Comparison of ENCODE assay signal across 10 mouse cellular contexts in the genomic region with DNA sequence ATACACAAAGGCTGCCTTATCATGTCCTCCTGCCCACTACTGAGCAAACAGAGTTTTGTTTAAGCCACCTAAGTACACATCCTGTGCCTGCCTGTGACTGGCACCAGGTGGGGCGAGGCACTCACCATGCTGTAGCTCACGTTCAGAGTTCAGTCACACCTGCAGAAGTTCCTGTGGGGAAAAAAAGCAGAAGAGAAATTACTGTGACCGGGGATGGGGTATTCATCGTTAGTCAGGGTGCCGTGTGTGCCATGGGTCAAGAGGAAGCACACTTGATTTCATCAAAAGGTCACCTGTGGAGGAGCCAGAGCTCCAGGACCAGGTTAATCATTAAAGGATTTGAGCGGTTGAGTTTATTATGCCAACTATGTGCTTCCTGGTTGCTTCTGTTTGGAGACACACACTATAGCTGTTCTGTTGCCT. TPM values are rescaled to one million over a fixed set of nuclear protein-coding genes. Genes with fewer than 3 reads are reported as not detected.
A peak's percentile ranks its signal among the peaks of the same experiment; 100 is the strongest.
DNase-seq lines count a peak whose midpoint lies in the region; ATAC-seq lines count a peak whose summit lies in the region.
"Had no signal": no experiment of that assay in that cellular context is flagged by ENCODE, and none has a peak within 500 bp of the region (broad histone marks: within the 10 kb centered on the region; RNA-seq: fewer than 3 reads in every experiment).

No protein-coding gene starts in this region.

- ATAC-seq in erythroid progenitor cell, adult 5-6 weeks (replicated peaks; ENCODE audit: low FRiP score, poor library complexity, severe bottlenecking), result no peak
- ATAC-seq in granulocyte monocyte progenitor cell, adult 5-6 weeks (replicated peaks; ENCODE audit: poor library complexity, severe bottlenecking), result no peak

- peak; percentile 42 to 48 for DNase-seq in urinary bladder, adult 18-20 months (ENCODE audit: low spot score in 2 of 2)
- no peak for DNase-seq in urinary bladder, postnatal 10 days (ENCODE audit: low spot score)
- DNase-seq in kidney, postnatal 4 days, result peak; percentile 16 to 48
- DNase-seq in lung, postnatal 14 days, result peak; percentile 9
- DNase-seq in right cerebral cortex, postnatal 25 days, result no peak
- no peak for DNase-seq in right cerebral cortex, postnatal 36 days (ENCODE audit: low spot score in 2 of 2)
- DNase-seq: cerebellum, adult 11 months; right cerebral cortex, postnatal 14 days had no signal

RNA-seq across cellular contexts. Expression of a gene that starts 27.7 kb away (rescaled TPM):
- total RNA-seq in erythroid progenitor cell, adult 5-6 weeks (2015; ENCODE audit: low replicate concordance), result 0.72 and 16.8 TPM in 2 replicates
- 5.1 and 8.6 TPM in 2 replicates for total RNA-seq in erythroid progenitor cell, adult 5-6 weeks (2017; ENCODE audit: low replicate concordance)
- total RNA-seq in granulocyte monocyte progenitor cell, adult 5-6 weeks (2014; fragmentation: Nextera tagmentation), result 11.9 and 16.4 TPM in 2 replicates
- 16.4 and 17.7 TPM in 2 replicates for total RNA-seq in granulocyte monocyte progenitor cell, adult 5-6 weeks (2017)

RNA-seq across cellular contexts. Expression of a gene that starts 32.5 kb away (rescaled TPM):
- 8.8 and 15.1 TPM in 2 replicates for total RNA-seq in erythroid progenitor cell, adult 5-6 weeks (2015; ENCODE audit: low replicate concordance)
- 5.7 and 17.8 TPM in 2 replicates for total RNA-seq in erythroid progenitor cell, adult 5-6 weeks (2017; ENCODE audit: low replicate concordance)
- 28.3 and 31.7 TPM in 2 replicates for total RNA-seq in granulocyte monocyte progenitor cell, adult 5-6 weeks (2014; fragmentation: Nextera tagmentation)
- total RNA-seq in granulocyte monocyte progenitor cell, adult 5-6 weeks (2017), result 32.0 and 33.9 TPM in 2 replicates

Comparison
In these comparisons a context has a peak if more than half of its experiments do, and no peak if none do; other contexts are left out.
1. DNase-seq: peak in urinary bladder, adult 18-20 months (2 of 2), kidney, postnatal 4 days (2 of 2) and lung, postnatal 14 days (single experiment); none in urinary bladder, postnatal 10 days (single experiment), right cerebral cortex, postnatal 25 days (single experiment) and right cerebral cortex, postnatal 36 days (0 of 2).